Mouse (Mus musculus) MN1 (cell line): ENCODE measurements around the gene Rbpj.

Experiments used
- DNase-seq: peaks from one replicate; pipeline ENCODE4 v3.0.0-alpha.2; 2016; ENCODE audit warnings: low spot score

The Rbpj gene

DNA sequence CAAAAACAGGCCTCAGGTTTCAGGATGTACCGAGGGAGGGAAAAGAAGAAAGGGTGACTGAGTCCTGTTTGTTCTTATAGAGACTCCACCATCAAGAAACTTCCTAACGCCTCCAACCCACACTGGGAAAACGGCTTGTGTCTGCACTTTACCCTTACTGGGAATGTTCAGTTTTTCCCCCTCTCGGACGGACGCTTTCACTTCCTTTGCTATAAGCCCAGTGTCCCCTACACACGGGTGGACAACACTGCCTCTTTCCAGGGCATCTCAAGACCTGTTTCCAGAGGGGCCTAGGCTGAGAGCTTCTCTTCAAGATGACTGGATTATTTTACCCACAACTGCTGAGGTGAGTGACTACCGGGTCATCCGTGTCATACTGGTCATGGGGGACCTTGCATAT, at the start of gene Rbpj:
Gene Rbpj, plus strand, starts transcription at position 270 of the 400 bp plus-strand sequence.
- DNase-seq = no peak

- no peak for DNase-seq
Observed at GRCm38 (mm10) chr5:53420777-53421176, 45.2 kb upstream of the Rbpj start.

GRCm38 (mm10) chr5:53421291-53421690, 44.7 kb upstream of the Rbpj start:
- DNase-seq = no peak

DNA sequence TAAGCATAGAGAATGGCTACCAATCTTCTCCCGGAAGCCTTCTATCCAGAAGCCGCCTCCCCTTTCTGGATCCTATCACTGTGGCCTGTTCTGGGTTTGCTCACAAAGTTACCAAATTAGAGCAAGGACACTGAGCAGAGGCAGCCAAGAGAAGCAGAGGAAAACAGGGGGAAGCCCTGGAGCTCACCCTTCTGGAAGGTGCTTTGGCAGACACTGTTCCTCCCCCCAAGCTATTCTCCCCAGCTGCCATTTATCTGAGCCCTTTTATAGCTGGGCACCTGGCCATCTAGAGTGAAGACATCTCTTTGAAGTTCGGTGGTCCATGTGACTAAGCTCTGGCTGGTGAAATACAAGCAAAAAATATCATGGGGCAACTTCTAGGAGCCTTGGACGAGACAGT, 38.5 kb upstream of the Rbpj start:
- DNase-seq = no peak

DNA sequence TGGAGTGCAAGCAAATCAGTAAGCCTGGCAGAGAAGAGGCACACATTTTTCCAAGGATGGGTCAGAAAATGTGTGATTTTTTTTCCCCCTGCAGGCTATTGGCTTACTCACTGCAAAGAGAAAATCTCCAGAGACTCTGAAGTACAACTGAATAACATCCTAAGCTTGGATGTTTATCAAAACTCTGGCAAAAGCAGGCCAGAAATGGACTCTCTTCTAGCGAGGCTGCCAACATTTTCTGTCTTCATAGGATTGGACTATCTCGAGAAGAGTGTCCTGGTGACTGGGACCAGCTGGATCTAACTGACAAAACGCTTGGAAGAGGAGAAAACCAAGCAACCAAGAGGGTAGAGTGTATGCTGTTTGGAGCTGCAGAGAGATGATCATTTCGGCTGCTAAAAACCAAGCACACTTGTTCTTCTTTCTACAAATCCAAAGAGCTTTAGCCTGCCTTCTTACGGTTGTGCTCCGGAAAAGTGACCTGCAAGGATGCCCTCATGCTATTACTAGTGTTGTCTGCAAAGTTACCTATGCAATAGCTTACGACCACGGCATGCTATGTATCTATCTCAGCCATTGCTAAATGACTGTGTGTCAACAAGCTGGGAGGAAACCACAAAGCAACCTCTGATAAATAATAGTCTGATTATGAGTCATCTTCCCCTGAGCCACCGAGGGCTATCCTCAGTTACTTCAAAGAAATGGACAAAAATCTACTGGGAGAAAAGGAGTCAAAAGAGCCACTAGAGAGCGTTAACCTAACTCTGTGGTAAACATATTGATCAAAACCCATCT, 36.1 kb upstream of the Rbpj start:
- DNase-seq = no peak

- no peak for DNase-seq
Observed at GRCm38 (mm10) chr5:53432451-53432850, 33.5 kb upstream of the Rbpj start.

- no peak for DNase-seq
Observed at GRCm38 (mm10) chr5:53436905-53437632, 28.9 kb upstream of the Rbpj start.

DNA sequence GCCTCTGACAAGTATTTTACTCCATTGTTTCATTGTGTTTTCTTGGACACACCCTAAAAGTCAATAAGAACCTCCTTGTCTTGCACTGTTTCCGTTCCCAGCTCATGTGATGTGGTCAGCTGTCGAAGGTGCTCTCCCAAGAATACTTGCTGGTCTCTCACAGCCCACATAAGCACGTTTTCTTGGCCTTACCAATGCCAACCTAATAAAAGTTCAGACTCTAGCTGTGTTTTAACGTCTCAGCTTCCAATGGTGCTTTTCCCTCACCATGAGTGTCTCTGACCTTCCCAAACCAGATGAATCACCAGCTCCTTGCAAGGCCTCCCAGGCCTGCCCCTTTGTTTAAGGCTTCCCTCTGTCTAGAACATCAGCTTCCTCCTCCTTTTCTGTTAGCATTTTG, 28.2 kb upstream of the Rbpj start:
- no peak for DNase-seq

GRCm38 (mm10) chr5:53438268-53438667, 27.7 kb upstream of the Rbpj start:
- DNase-seq = no peak

DNA sequence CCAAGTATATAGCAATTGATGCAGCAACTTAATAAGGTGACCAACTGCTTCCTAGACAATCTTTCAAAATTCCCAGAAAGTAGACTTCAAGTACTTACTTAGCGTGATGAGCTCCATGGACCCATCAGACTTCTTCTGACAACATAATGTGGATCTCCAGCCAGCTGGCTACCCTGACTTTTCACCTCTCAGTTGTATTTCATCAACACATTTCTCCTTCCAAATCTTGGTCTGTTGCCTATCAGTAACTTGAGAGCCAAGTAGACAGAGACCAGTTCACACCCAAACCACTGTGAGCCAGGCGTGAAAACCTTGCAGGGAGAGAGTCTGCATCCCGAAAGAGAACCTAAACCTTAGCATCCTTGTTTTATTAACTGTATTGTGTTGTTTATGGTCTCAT, 26.3 kb upstream of the Rbpj start:
- DNase-seq = no peak

DNA sequence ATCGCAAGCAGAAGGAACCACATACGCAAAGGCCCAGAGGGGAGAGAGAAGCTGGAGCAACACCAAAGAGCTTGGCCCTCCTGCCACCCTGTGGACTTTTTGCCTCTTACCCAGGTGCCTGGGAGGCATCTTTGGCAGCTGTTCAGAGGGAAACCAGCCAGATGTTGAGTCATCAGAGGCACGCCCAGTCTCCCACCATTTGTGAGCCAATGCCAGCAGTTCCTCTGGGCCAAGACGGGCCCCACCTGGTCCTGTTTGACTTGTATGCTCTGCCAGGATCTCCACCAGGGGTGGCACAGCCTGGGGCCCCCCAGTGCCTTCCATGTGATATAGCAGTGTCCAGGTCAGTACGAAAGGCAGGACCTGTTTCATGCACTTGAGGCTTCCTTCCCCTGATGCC, 21.9 kb upstream of the Rbpj start:
- DNase-seq = peak; percentile 70

DNA sequence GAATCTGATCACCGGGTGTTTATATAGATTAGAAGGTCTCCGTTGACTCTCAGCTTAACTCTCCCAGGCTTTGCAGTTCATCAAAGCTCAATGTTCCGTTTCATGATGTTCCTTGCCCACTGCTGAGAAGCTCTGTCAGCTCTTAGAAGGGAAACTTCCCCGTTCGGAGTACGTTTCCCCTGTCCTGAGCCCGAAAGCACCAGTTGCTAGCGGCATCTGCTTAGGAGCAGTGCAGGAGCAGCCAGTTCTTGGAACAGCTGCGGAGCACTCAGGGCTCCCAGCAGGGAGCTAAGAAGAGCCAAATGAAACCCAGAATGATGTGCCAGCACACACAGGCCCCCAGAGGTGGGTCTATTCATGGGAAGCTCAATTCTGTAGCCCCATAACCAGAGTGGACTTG, 15.0 kb upstream of the Rbpj start:
- no peak for DNase-seq

- no peak for DNase-seq
Observed at GRCm38 (mm10) chr5:53451829-53452228, 14.1 kb upstream of the Rbpj start.

DNA sequence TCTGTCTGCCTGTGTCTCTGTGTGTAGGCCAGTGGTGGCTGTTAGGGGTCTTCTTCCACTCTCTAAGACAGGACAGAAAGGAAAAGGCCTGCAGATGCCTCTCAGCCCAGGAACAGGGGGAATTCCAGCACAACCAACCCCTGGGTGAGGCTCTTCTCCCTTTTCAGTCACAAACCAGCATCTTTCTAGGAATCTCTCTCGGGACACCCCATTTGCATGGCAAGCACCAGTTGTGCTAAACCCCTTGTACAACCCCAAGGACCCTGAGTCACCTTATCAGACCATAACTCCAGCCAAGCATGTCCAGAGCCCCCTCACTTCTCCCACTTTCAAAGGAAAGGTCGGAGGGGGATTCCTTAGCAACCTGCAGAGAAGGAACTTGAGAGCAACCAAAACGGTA, 13.0 kb upstream of the Rbpj start:
- no peak for DNase-seq

GRCm38 (mm10) chr5:53454706-53455105, 11.2 kb upstream of the Rbpj start:
- no peak for DNase-seq

- no peak for DNase-seq
Observed at GRCm38 (mm10) chr5:53455459-53455858, 10.5 kb upstream of the Rbpj start.

GRCm38 (mm10) chr5:53460196-53460595, 5.8 kb upstream of the Rbpj start:
- no peak for DNase-seq

DNA sequence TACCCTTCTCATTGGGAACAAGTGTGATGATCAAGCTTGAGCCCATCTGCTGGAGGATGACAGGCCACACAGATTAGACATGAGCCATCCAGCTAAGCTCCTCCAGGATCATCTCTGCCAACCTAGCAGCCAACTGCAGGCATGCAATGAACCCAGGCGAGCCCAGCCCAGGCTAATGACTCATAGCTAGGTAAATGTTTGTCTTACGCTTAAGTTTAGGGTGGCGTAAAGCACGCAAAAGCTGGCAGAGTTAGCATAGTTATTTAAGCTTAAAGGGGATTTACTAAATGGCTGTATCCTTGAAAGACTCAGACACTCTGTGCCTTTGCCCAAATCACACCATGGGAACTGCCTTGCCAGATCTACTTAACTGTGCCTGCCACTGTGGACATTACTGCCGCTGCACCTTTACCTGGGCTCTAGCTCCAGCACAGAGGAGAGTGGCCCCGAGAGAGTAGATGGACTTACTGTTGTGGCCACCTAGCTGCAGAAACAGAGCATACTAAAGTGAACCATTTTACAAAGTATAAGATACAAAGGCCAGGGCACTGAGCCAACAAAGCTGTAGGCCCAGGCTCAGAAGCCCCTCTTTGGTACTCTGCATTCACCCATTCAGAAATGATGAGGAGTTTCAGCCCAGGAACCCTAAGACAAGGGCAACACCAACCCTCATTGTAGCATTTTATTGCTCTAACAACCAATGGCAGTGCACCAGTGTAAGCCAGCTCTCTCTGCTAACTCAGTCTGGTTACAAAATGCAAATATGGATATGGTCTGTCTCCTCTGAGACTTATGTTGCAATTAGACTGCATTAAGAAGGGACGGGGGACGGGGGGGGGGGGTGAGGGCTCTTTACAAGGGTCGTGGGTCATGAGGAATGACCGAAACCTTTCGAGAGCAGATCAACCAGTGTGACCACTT, 2.6 kb upstream of the Rbpj start:
- DNase-seq = no peak

DNA sequence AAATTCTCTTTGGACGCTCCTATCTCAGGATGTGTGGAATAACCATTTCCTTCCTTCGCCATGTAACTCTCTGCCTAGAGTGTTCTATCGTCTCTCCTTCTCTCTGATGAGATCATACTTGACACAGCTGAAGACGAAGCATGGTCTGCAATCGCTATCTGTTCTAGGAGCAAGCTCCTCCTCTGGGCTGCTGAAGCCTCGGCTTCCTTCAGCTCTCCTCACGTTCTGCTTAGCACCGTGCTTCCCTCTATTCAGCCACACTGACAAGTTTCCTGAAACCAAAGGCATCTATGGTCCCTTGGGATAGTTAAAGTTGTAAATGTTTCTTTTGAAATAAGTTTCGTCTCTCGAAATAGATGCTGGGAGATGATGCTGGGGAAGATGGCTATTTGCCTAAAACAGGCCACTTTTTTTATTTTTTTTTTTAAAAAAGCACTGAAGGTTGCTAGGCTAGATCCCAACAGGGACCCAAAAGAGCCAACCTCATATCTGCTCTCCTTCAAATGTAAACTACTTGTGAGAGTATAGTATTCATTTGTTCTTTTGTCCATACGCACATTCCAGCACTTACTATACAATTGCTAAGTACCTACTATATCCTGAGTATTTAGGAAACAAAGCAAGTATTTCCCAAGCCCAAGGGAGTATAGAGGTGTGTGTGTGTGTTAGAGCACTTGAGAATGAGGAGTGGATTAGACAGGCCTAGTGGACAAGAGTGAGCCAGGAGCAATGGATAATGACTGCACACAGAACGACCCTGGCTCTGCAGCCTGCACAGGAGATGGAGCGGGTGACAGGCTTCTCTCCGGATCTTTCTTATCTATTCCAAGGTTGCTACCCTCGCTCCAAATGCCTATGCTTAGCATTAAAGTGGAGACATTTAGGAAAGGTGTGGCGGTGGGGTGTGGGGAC, 726 bp downstream of the Rbpj start:
- DNase-seq = no peak

- DNase-seq = no peak
Observed at GRCm38 (mm10) chr5:53467602-53468001, 1.6 kb downstream of the Rbpj start.

- DNase-seq = no peak
Observed at GRCm38 (mm10) chr5:53468366-53468765, 2.4 kb downstream of the Rbpj start.
